Mouse (Mus musculus) stomach, embryonic 15.5 days (tissue): ENCODE results near the gene Tmem169. TPM values are rescaled to one million over a fixed set of nuclear protein-coding genes. Genes with fewer than 3 reads are reported as not detected.

Experiments
- ATAC-seq: fragments of 200-750 bp; cut with Nextera tagmentation; 2 replicates; pipeline ENCODE4 v1.8.0; 2017; ENCODE audit warnings: low read depth, moderate number of reproducible peaks, moderate TSS enrichment; ENCODE audit not compliant: insufficient read depth, low FRiP score
- H3K27ac ChIP-seq: fragments of 300-500 bp; sonication (generic); 2 replicates; pipeline ENCODE4 v1.5.1; 2015; ENCODE audit warnings: mild to moderate bottlenecking, inconsistent platforms
- H3K27me3 ChIP-seq: fragments of 300-500 bp; sonication (generic); replicated peaks from 2 replicates; pipeline ENCODE4 v1.6.1; 2015; ENCODE audit warnings: inconsistent platforms
- H3K36me3 ChIP-seq: fragments of 300-500 bp; sonication (generic); 2 replicates; pipeline ENCODE4 v1.6.1; 2015; ENCODE audit warnings: inconsistent platforms
- H3K4me1 ChIP-seq: fragments of 300-500 bp; sonication (generic); 2 replicates; pipeline ENCODE4 v1.6.1; 2015; ENCODE audit warnings: inconsistent platforms
- H3K4me2 ChIP-seq: fragments of 300-500 bp; sonication (generic); 2 replicates; pipeline ENCODE4 v1.6.1; 2015; ENCODE audit warnings: mild to moderate bottlenecking, inconsistent platforms
- H3K4me3 ChIP-seq: fragments of 300-500 bp; sonication (generic); replicated peaks from 2 replicates; pipeline ENCODE4 v1.5.1; 2015; ENCODE audit warnings: inconsistent platforms
- H3K9ac ChIP-seq: fragments of 300-500 bp; sonication (generic); 2 replicates; pipeline ENCODE4 v1.6.1; 2015; ENCODE audit warnings: inconsistent platforms
- H3K9me3 ChIP-seq: fragments of 300-500 bp; sonication (generic); 2 replicates; pipeline ENCODE4 v1.6.1; 2016; ENCODE audit warnings: inconsistent platforms
- WGBS: fragments of 180-500 bp; shearing (Covaris S2); methylation state at CpG from one replicate; pipeline ENCODE4 v1.1.7; 2015; 5-methylcytosine and 5-hydroxymethylcytosine counted together
- polyA plus RNA-seq: library from polyadenylated mRNA; unstranded; fragments of >200 nt; fragmentation: Nextera tagmentation; extraction: Ambion mirVana; gene quantifications from 2 replicates; pipeline ENCODE4 v1.2.1, GENCODE M21; 2015

Tmem169 gene
- polyA plus RNA-seq, 1 experiment from 2014 or later = 3.2 TPM

- no peak overlapping the region for H3K9ac ChIP-seq
- ATAC-seq = no peak
- no peaks in the 10 kb centered on the region for H3K9me3 ChIP-seq
- no peaks in the 10 kb centered on the region for H3K27me3 ChIP-seq
- H3K27ac ChIP-seq = no peak overlapping the region
- no peak overlapping the region for H3K4me3 ChIP-seq
- no peak overlapping the region for H3K4me2 ChIP-seq
- no peaks in the 10 kb centered on the region for H3K4me1 ChIP-seq
- peaks cover 16% of the 10 kb centered on the region for H3K36me3 ChIP-seq
- WGBS = 92% methylated on average over 5 of the region's 5 CpGs
Observed at GRCm38 (mm10) chr1:72338341-72338740, 54.2 kb downstream of the Tmem169 start.

DNA sequence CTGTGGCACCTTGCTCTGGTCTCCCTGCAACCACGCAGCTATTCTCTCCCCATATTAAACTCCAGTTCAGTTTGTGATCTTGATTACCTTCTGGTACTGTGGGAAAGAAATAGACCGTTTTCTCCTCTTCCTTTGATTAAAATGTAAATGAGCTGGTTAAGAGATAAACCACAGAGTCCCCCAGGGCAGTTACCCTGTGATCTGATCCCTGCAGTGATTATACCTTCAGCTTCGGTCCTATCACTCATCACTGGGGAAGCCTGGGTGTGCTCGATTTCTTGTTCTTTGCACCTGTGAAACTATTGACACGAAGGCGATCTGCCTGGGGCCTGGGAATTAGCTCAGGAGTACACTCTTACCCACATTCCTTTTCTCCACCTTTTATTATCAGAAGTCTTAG is 63.7 kb downstream of the Tmem169 start:
- no peak overlapping the region for H3K4me3 ChIP-seq
- H3K9me3 ChIP-seq = no peaks in the 10 kb centered on the region
- no peak overlapping the region for H3K9ac ChIP-seq
- H3K4me1 ChIP-seq = no peaks in the 10 kb centered on the region
- H3K27ac ChIP-seq = no peak overlapping the region
- WGBS = 76% methylated on average over 6 of the region's 6 CpGs
- H3K36me3 ChIP-seq = peaks cover 8% of the 10 kb centered on the region
- H3K4me2 ChIP-seq = no peak overlapping the region
- no peaks in the 10 kb centered on the region for H3K27me3 ChIP-seq
- ATAC-seq = no peak

Other genes starting within 250 kb of the Tmem169 start
- 8.5 and 9.7 TPM in 2 replicates for gene Mreg, start 72.1 kb upstream of the Tmem169 start, polyA plus RNA-seq
- 47.1 and 57.3 TPM in 2 replicates for gene Pecr, start 55 bp upstream of the Tmem169 start, polyA plus RNA-seq
- gene Xrcc5, start 23.1 kb downstream of the Tmem169 start, polyA plus RNA-seq = 34.5 and 42.9 TPM in 2 replicates